Mouse (Mus musculus) liver, embryonic 14.5 days (tissue): Measurements from ENCODE around the gene Sgca.

Experiments used
- CTCF ChIP-seq: IDR thresholded peaks from 2 replicates; pipeline ENCODE4 v1.5.1; 2016; ENCODE audit warnings: antibody characterized with exemption, low read depth, control low read depth
- EP300 ChIP-seq: IDR thresholded peaks from 2 replicates; pipeline ENCODE4 v1.6.1; 2016; ENCODE audit warnings: antibody characterized with exemption, low read depth

DNA sequence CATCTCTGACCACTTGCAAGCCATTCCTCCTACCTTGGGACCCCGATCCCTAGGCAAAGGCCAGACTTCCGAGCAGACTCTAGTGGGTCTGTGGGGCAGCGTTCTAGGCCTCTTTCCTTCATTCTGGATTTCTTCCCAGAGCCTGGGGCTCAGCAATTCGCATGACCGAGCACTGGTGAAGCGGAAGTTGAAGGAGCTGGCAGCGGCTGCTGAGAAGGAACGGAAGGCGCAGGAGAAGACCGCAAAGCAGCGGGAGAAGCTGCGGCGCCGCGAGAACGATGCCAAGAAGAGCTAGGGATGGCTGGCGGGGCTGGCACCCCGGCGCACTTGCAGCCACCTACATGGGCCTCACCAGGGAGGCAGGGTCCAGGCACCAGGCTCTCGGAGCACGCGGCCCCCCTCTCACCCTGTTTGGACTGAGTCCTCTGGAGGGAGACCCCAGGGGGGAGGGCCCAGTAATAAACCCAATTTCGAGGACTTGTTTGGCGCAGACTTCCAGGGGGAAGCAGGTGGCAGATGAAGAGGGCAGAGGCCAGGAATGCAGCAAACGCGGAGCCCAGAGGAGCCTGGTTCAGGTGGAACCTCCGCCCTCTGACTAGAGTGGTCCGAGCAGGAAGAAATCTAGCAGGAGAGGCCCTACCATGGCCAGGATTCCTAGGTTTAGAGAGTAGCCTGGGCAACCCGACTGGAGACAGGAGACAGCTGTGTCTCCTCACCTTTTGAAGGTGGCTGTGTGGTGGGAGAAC, 48.5 kb upstream of the Sgca start:
- TF ChIP-seq CTCF (no peak), EP300 (no peak)
